Mouse (Mus musculus) heart, postnatal 0 days (tissue): ENCODE measurements at regions not wholly inside any gene's neighbourhood (a gene's known extent, or its start where the extent isn't known, plus 50 kb on each side); places are given as distances from the start of the nearest gene placed in this dataset.

Source experiments
- ATAC-seq: fragments of 200-750 bp; cut with Nextera tagmentation; 2 replicates; pipeline ENCODE4 v1.8.0; 2017; ENCODE audit warnings: low read depth, moderate number of reproducible peaks, moderate library complexity; ENCODE audit not compliant: insufficient read depth
- DNase-seq: peaks from one replicate; pipeline ENCODE4 v3.0.0-alpha.2; 2016; ENCODE audit warnings: low spot score
- H3K27ac ChIP-seq: fragments of 300-500 bp; sonication (generic); 2 replicates; pipeline ENCODE4 v1.5.1; 2014; ENCODE audit warnings: low read depth, mild to moderate bottlenecking
- H3K27me3 ChIP-seq: fragments of 300-500 bp; sonication (generic); 2 replicates; pipeline ENCODE4 v1.6.1; 2014; ENCODE audit warnings: low read length, mixed read lengths; ENCODE audit not compliant: control insufficient read depth, insufficient read depth
- H3K36me3 ChIP-seq: fragments of 300-500 bp; sonication (generic); replicated peaks from 2 replicates; pipeline ENCODE4 v1.6.1; 2014; ENCODE audit warnings: low read length, mixed read lengths; ENCODE audit not compliant: control insufficient read depth, insufficient read depth
- H3K4me1 ChIP-seq: fragments of 300-500 bp; sonication (generic); 2 replicates; pipeline ENCODE4 v1.6.1; 2014; ENCODE audit warnings: antibody characterized with exemption; ENCODE audit not compliant: control insufficient read depth, insufficient read depth
- H3K4me2 ChIP-seq: fragments of 300-500 bp; sonication (generic); 2 replicates; pipeline ENCODE4 v1.6.1; 2014; ENCODE audit warnings: low read depth, mild to moderate bottlenecking, low read length, moderate library complexity
- H3K4me3 ChIP-seq: fragments of 300-500 bp; sonication (generic); 2 replicates; pipeline ENCODE4 v1.5.1; 2014; ENCODE audit warnings: low read depth, low read length
- H3K9ac ChIP-seq: fragments of 300-500 bp; sonication (generic); replicated peaks from 2 replicates; pipeline ENCODE4 v1.6.1; 2014; ENCODE audit warnings: low read depth, low read length, mixed read lengths
- H3K9me3 ChIP-seq: fragments of 300-500 bp; sonication (generic); replicated peaks from 2 replicates; pipeline ENCODE4 v1.6.1; 2016; ENCODE audit warnings: low read length; ENCODE audit not compliant: control insufficient read depth
- CTCF ChIP-seq: IDR thresholded peaks from 2 replicates; pipeline ENCODE4 v1.5.1; 2016; ENCODE audit warnings: antibody characterized with exemption, control low read depth, low read depth
- EP300 ChIP-seq: IDR thresholded peaks from 2 replicates; pipeline ENCODE4 v1.6.1; 2016; ENCODE audit warnings: antibody characterized with exemption, low read depth
- WGBS: fragments of 180-500 bp; shearing (Covaris S2); extraction: QIAGEN DNeasy Blood & Tissue Kit; methylation state at CpG from one replicate; pipeline ENCODE4 v1.1.7; 2014; 5-methylcytosine and 5-hydroxymethylcytosine counted together

DNA sequence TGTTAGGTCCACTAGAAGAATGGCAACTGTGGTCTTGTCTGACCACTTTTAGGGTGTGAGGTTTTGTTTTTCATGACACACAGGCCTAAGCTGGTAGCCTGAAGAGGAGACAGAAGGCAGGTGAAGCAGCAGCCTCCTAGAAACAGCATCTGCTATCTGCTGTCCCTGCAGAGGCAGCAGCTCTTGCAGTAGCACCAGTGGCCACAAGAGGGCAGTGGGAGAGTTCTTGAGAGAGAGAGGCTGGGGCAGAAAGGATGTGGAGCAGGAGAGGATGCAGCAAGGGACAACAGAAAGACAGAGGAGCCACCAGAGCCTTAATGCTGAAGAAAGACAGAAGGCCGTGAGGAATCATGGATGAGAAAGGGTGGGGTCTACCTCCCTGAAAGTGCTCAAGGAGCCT is 88.1 kb upstream of the Usp51 start:
- H3K9me3 ChIP-seq = no peaks in the 10 kb centered on the region
- no peak overlapping the region for H3K27ac ChIP-seq
- DNase-seq = no peak
- H3K27me3 ChIP-seq = no peaks in the 10 kb centered on the region
- no peak overlapping the region for H3K4me2 ChIP-seq
- no peak overlapping the region for H3K9ac ChIP-seq
- TF ChIP-seq CTCF (peak; percentile 74), EP300 (no peak)
- ATAC-seq = no peak
- H3K4me1 ChIP-seq = no peaks in the 10 kb centered on the region
- WGBS = 37% methylated on average over 1 of the region's 1 CpGs
- no peak overlapping the region for H3K4me3 ChIP-seq
- H3K36me3 ChIP-seq = no peaks in the 10 kb centered on the region

DNA sequence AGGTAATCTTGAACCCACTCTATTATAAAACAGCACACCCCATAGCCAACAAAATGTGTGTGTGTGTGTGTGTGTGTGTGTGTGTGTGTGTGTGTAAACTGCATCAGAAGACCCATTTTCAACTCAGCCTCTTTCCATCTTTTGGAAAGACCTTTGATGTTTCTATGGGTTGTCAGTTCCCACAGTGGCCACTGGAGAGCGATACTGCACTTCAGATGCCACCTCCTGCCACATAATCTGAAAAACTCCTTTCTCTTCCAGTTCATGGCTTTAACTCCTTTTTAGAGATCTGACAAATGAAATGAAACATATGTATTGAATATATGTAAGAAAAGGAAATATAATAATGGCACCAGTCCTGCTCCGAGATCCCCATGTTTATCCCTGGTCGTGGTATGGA is 79.3 kb upstream of the Usp51 start:
- Histone ChIP-seq H3K4me3 (no peak overlapping the region), H3K9me3 (no peaks in the 10 kb centered on the region), H3K9ac (no peak overlapping the region), H3K36me3 (no peaks in the 10 kb centered on the region), H3K4me1 (no peaks in the 10 kb centered on the region), H3K27ac (no peak overlapping the region), H3K27me3 (no peaks in the 10 kb centered on the region), H3K4me2 (no peak overlapping the region)
- TF ChIP-seq CTCF = peak; percentile 59
- TF ChIP-seq EP300 = no peak
- ATAC-seq (no peak), DNase-seq (no peak)
- WGBS = 48% methylated on average over 3 of the region's 3 CpGs

DNA sequence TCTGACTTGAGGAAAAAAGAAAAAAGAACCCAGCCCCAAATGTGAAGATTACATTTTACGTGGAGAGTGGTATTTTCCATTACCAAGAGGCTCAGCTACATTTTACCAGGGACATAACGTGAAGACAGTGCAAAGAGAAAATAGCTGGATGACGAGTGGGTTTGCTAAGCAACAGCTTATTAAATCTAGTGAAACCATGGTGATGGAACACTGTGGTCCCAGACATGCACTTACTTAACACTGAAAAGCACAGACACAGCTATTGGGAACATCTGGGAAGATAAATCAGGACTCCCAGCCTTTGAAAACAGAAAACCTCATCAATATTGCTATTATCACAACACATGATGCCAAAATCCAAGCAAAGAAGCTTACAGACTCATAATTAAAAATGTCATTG is 60.1 kb upstream of the Usp51 start:
- Histone ChIP-seq H3K4me1 (no peaks in the 10 kb centered on the region), H3K9ac (no peak overlapping the region), H3K9me3 (no peaks in the 10 kb centered on the region), H3K27me3 (no peaks in the 10 kb centered on the region), H3K4me3 (no peak overlapping the region), H3K4me2 (no peak overlapping the region), H3K36me3 (no peaks in the 10 kb centered on the region), H3K27ac (no peak overlapping the region)
- WGBS = 49% methylated on average over 3 of the region's 3 CpGs
- DNase-seq (no peak), ATAC-seq (no peak)
- no peak for TF ChIP-seq EP300
- no peak for TF ChIP-seq CTCF
